In the genomic region with DNA sequence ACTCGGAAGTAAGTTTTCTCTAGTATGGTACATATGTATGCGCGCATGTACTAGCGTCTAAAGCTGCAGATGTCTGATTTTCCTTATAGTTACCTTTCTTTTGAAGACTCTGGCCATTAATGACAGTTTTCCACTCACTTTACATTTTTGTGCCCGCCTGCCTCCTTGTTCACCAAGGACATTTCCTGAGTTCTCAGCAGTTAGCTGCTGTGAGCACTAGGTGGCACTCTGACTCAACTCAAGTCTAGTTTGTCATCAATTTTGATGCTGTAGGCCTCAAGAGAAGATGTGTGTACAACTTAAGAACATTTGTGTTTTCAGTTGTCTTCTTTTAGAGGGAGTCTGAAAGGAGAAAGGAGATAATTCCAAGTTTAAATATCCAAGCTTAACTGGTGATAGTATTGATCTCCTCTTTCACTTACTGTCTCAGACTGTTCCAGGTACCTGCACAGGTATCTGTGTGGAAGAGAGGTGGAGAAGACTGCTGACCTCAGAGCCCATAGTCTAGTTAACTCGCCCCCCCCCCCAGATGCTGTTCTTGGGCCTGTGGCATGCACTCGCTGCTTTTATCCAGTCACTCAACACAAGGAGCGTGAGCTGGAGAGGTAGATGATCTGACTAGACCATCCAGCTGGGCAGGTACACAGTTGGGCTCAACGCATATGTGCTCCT, we compare ENCODE assay signal across 8 mouse cellular contexts. TPM values are rescaled to one million over a fixed set of nuclear protein-coding genes. Genes with fewer than 3 reads are reported as not detected.
A peak's percentile ranks its signal among the peaks of the same experiment; 100 is the strongest.
DNase-seq lines count a peak whose midpoint lies in the region.
"Had no signal": no experiment of that assay in that cellular context is flagged by ENCODE, and none has a peak within 500 bp of the region (broad histone marks: within the 10 kb centered on the region; RNA-seq: fewer than 3 reads in every experiment).

No protein-coding gene starts in this region.

- peaks cover 14% of the 10 kb centered on the region for H3K4me1 ChIP-seq in heart, embryonic 10.5 days

- peak; percentile 89 for DNase-seq in ES-CJ7 (ENCODE audit: low read depth, low spot score)
- DNase-seq in adrenal gland, adult 8-10 months = peak; percentile 25
- peak; percentile 76 for DNase-seq in embryo, embryonic 11 days
- DNase-seq in heart, embryonic 10.5 days (ENCODE audit: low spot score) = peak; percentile 75
- peak; percentile 75 to 82 for DNase-seq in kidney, postnatal 4 days
- peak; percentile 83 for DNase-seq in lung, postnatal 10 days
- peak; percentile 79 for DNase-seq in retina, postnatal 1 day

- no peaks in the 10 kb centered on the region for H3K27me3 ChIP-seq in heart, embryonic 10.5 days (ENCODE audit: insufficient read depth, poor library complexity, severe bottlenecking)
- H3K27me3 ChIP-seq: limb, embryonic 15.5 days had no signal

- H3K4me3 ChIP-seq in heart, embryonic 10.5 days = no peak overlapping the region
- H3K4me3 ChIP-seq: limb, embryonic 15.5 days had no signal

- no peaks in the 10 kb centered on the region for H3K9me3 ChIP-seq in heart, embryonic 10.5 days
- H3K9me3 ChIP-seq: limb, embryonic 15.5 days had no signal

- 48% methylated on average over 9 of the region's 9 CpGs for WGBS in heart, embryonic 10.5 days

- H3K36me3 ChIP-seq in heart, embryonic 10.5 days = no peaks in the 10 kb centered on the region
- H3K36me3 ChIP-seq: limb, embryonic 15.5 days had no signal

- H3K27ac ChIP-seq in heart, embryonic 10.5 days = no peak overlapping the region
- H3K27ac ChIP-seq: limb, embryonic 15.5 days had no signal

RNA-seq across cellular contexts. Expression of gene Sesn1, which starts 21.3 kb away (rescaled TPM):
- 10 to 100 TPM; 20.5 to 31.3 (median 29.4) TPM for total RNA-seq in adrenal gland, adult 8-10 months (2022)
- polyA plus RNA-seq in heart, embryonic 10.5 days (2016; fragmentation: Nextera tagmentation; extraction: Ambion mirVana) = 18.9 and 20.6 TPM in 2 replicates

RNA-seq across cellular contexts. Expression of gene Cep57l1, which starts 21.3 kb away (rescaled TPM):
- total RNA-seq in adrenal gland, adult 8-10 months (2022) = 10 to 100 TPM in 2 of 4 experiments, 1 to 10 TPM in 2; 5.8 to 14.5 (median 9.5) TPM
- 22.1 and 23.6 TPM in 2 replicates for polyA plus RNA-seq in heart, embryonic 10.5 days (2016; fragmentation: Nextera tagmentation; extraction: Ambion mirVana)

Comparison
In these comparisons a context has a peak if more than half of its experiments do, and no peak if none do; other contexts are left out.
1. DNase-seq: peak in every context shown above with its lines; median percentile 89 in ES-CJ7; 83 in lung, postnatal 10 days; 79 in retina, postnatal 1 day; 78 in kidney, postnatal 4 days; 76 in embryo, embryonic 11 days; 75 in heart, embryonic 10.5 days; 25 in adrenal gland, adult 8-10 months.